Mouse (Mus musculus) yolk sac, embryonic 10.5 days (tissue): ENCODE measurements around the gene Epha8.

Experiments used
- DNase-seq: peaks from one replicate; pipeline ENCODE4 v3.0.0-alpha.2; 2017; ENCODE audit warnings: low spot score

The Epha8 gene

GRCm38 (mm10) chr4:136954562-136954961 is 2.1 kb downstream of the Epha8 start:
- no peak for DNase-seq

- DNase-seq: no peak
Observed at GRCm38 (mm10) chr4:136949266-136949989, 7.2 kb downstream of the Epha8 start.

GRCm38 (mm10) chr4:136945397-136945796 is 11.2 kb downstream of the Epha8 start:
- DNase-seq: no peak

GRCm38 (mm10) chr4:136944558-136945350 is 11.9 kb downstream of the Epha8 start:
- no peak for DNase-seq

GRCm38 (mm10) chr4:136943175-136943574 is 13.4 kb downstream of the Epha8 start:
- no peak for DNase-seq

GRCm38 (mm10) chr4:136942761-136943160 is 13.9 kb downstream of the Epha8 start:
- no peak for DNase-seq

- DNase-seq: no peak
Observed at GRCm38 (mm10) chr4:136937935-136938334, 18.7 kb downstream of the Epha8 start.

GRCm38 (mm10) chr4:136937344-136937743 is 19.3 kb downstream of the Epha8 start:
- no peak for DNase-seq

- no peak for DNase-seq
Observed at GRCm38 (mm10) chr4:136934746-136935613, 21.6 kb downstream of the Epha8 start.

GRCm38 (mm10) chr4:136930474-136930873 is 26.1 kb downstream of the Epha8 start:
- no peak for DNase-seq

- no peak for DNase-seq
Observed at GRCm38 (mm10) chr4:136928928-136929327, 27.7 kb downstream of the Epha8 start.

- no peak for DNase-seq
Observed at GRCm38 (mm10) chr4:136925804-136926203, 30.8 kb downstream of the Epha8 start.

GRCm38 (mm10) chr4:136924529-136924928 is 32.1 kb downstream of the Epha8 start:
- peak; percentile 72 for DNase-seq

GRCm38 (mm10) chr4:136919526-136919925 is 37.1 kb downstream of the Epha8 start:
- DNase-seq: no peak

GRCm38 (mm10) chr4:136918834-136919233 is 37.8 kb downstream of the Epha8 start:
- DNase-seq: no peak

GRCm38 (mm10) chr4:136917165-136917524 is 39.5 kb downstream of the Epha8 start:
- DNase-seq: no peak

- no peak for DNase-seq
Observed at GRCm38 (mm10) chr4:136916359-136917164, 40.1 kb downstream of the Epha8 start.

- DNase-seq: no peak
Observed at GRCm38 (mm10) chr4:136912841-136913240, 43.8 kb downstream of the Epha8 start.

- no peak for DNase-seq
Observed at GRCm38 (mm10) chr4:136911804-136912203, 44.8 kb downstream of the Epha8 start.

GRCm38 (mm10) chr4:136911211-136911646 is 45.4 kb downstream of the Epha8 start:
- no peak for DNase-seq

- no peak for DNase-seq
Observed at GRCm38 (mm10) chr4:136907809-136908208, 48.8 kb downstream of the Epha8 start.

- DNase-seq: peak; percentile 33
Observed at GRCm38 (mm10) chr4:136907033-136907432, 49.6 kb downstream of the Epha8 start.
